Mouse (Mus musculus) small intestine, adult 2 months (tissue): ENCODE measurements around the gene Cep44. TPM values are rescaled to one million over a fixed set of nuclear protein-coding genes. Genes with fewer than 3 reads are reported as not detected.

Experiments
- H3K27ac ChIP-seq: fragments of 200-500 bp; 2 replicates; pipeline ENCODE4 v1.5.1; 2012; ENCODE audit warnings: low read depth, low read length, control low read depth, inconsistent platforms; ENCODE audit not compliant: insufficient read depth
- H3K27me3 ChIP-seq: fragments of 200-500 bp; 2 replicates; pipeline ENCODE4 v1.6.1; 2012; ENCODE audit warnings: mild to moderate bottlenecking, moderate library complexity, low read length, inconsistent platforms; ENCODE audit not compliant: control insufficient read depth, insufficient read depth
- H3K36me3 ChIP-seq: fragments of 200-500 bp; 2 replicates; pipeline ENCODE4 v1.6.1; 2012; ENCODE audit warnings: mild to moderate bottlenecking, low read length, control low read depth, inconsistent platforms; ENCODE audit not compliant: control insufficient read depth, insufficient read depth
- H3K4me1 ChIP-seq: fragments of 200-500 bp; 2 replicates; pipeline ENCODE4 v1.6.1; 2012; ENCODE audit warnings: low read length, inconsistent platforms, mixed read lengths; ENCODE audit not compliant: control insufficient read depth, insufficient read depth, insufficient read length
- H3K4me3 ChIP-seq: fragments of 200-500 bp; 2 replicates; pipeline ENCODE4 v1.5.1; 2012; ENCODE audit warnings: low read depth, mild to moderate bottlenecking, control low read depth, inconsistent platforms, low read length, moderate library complexity
- CTCF ChIP-seq: fragments of 200-500 bp; IDR thresholded peaks from 2 replicates; pipeline ENCODE4 v1.5.1; 2012; ENCODE audit warnings: low read depth, mild to moderate bottlenecking, control low read depth, inconsistent platforms, low read length, moderate library complexity, mixed read lengths; ENCODE audit not compliant: insufficient replicate concordance, insufficient read length; ENCODE audit errors: extremely low read depth
- POLR2A ChIP-seq: fragments of 200-500 bp; IDR thresholded peaks from 2 replicates; pipeline ENCODE4 v1.6.1; 2012; ENCODE audit warnings: low read depth, mild to moderate bottlenecking, control low read depth, inconsistent platforms, low read length, moderate library complexity
- WGBS: fragments of 180-500 bp; shearing (Covaris S2); methylation state at CpG from one replicate; pipeline ENCODE4 v1.1.7; 2018; 5-methylcytosine and 5-hydroxymethylcytosine counted together
- polyA plus RNA-seq: library from polyadenylated mRNA; depleted of rRNA; stranded (reverse); fragments of >200 nt; gene quantifications from 2 replicates; pipeline ENCODE4 v1.2.3, GENCODE M21; 2012; rRNA removed

The Cep44 gene
- polyA plus RNA-seq, 1 experiment, result 3.8 TPM

DNA sequence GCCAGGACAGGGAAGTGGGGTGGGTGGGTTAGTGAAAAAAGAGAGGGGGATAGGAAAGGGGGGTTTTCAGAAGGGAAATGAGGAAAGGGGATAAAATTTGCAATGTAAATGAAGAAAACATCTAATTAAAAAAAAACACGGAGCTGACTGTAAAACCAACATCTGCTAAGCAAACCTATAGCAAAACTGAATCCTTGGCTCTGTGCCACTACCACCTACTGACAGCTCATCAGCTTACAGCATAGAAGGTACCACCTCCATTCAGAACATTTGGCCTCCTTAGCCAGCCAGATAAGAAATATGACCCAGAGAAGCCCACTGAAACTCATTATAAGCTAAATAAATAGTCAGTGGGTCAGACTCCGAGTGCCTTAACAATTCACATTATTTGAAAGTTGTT, 61.4 kb downstream of the Cep44 start:
- Histone ChIP-seq H3K4me1 (no peaks in the 10 kb centered on the region), H3K4me3 (no peak overlapping the region), H3K36me3 (no peaks in the 10 kb centered on the region), H3K27ac (no peak overlapping the region), H3K27me3 (no peaks in the 10 kb centered on the region)
- 12% methylated on average over 2 of the region's 2 CpGs for WGBS
- TF ChIP-seq POLR2A (no peak), CTCF (no peak)

- no peak overlapping the region for H3K4me3 ChIP-seq
- WGBS, result 29% methylated on average over 3 of the region's 3 CpGs
- H3K4me1 ChIP-seq, result no peaks in the 10 kb centered on the region
- no peaks in the 10 kb centered on the region for H3K36me3 ChIP-seq
- H3K27ac ChIP-seq, result no peak overlapping the region
- TF ChIP-seq POLR2A (no peak), CTCF (no peak)
- no peaks in the 10 kb centered on the region for H3K27me3 ChIP-seq
Observed at GRCm38 (mm10) chr8:56486006-56486405, 64.8 kb downstream of the Cep44 start.

Other genes starting within 250 kb of the Cep44 start
- gene Fbxo8, start within 50 bp of the Cep44 start, polyA plus RNA-seq, result 10.7 and 30.6 TPM in 2 replicates